Mouse (Mus musculus): ENCODE results near the gene Mrpl10. TPM values are rescaled to one million over a fixed set of nuclear protein-coding genes. Genes with fewer than 3 reads are reported as not detected.

Mrpl10 gene
- polyA plus RNA-seq, 1 experiment from 2014 or later, result 71.3 TPM

- H3K4me2 ChIP-seq, result no peak overlapping the region
- H3K4me3 ChIP-seq, result no peak overlapping the region
- no peak overlapping the region for H3K9ac ChIP-seq
- peaks cover 12% of the 10 kb centered on the region for H3K36me3 ChIP-seq
- H3K27me3 ChIP-seq (replicated peaks), result no peaks in the 10 kb centered on the region
- 24% methylated on average over 3 of the region's 3 CpGs for WGBS
- ATAC-seq (ENCODE audit: insufficient number of reproducible peaks, low FRiP score), result no peak
- peaks cover 10% of the 10 kb centered on the region for H3K4me1 ChIP-seq (replicated peaks)
- H3K27ac ChIP-seq (ENCODE audit: poor library complexity, severe bottlenecking), result no peak overlapping the region
- H3K9me3 ChIP-seq (replicated peaks), result no peaks in the 10 kb centered on the region
These were observed 31.2 kb downstream of the Mrpl10 start for GRCm38 (mm10) chr11:97072533-97072932.

GRCm38 (mm10) chr11:97074235-97074634 is 32.9 kb downstream of the Mrpl10 start:
- no peak for ATAC-seq (ENCODE audit: insufficient number of reproducible peaks, low FRiP score)
- H3K36me3 ChIP-seq, result no peaks in the 10 kb centered on the region
- no peak overlapping the region for H3K27ac ChIP-seq (ENCODE audit: poor library complexity, severe bottlenecking)
- H3K4me2 ChIP-seq, result no peak overlapping the region
- H3K4me1 ChIP-seq (replicated peaks), result peaks cover 10% of the 10 kb centered on the region
- H3K27me3 ChIP-seq (replicated peaks), result no peaks in the 10 kb centered on the region
- no peak overlapping the region for H3K9ac ChIP-seq
- no peak overlapping the region for H3K4me3 ChIP-seq
- 58% methylated on average over 8 of the region's 8 CpGs for WGBS
- H3K9me3 ChIP-seq (replicated peaks), result no peaks in the 10 kb centered on the region

GRCm38 (mm10) chr11:97078751-97079150 is 37.4 kb downstream of the Mrpl10 start:
- no peak for ATAC-seq (ENCODE audit: insufficient number of reproducible peaks, low FRiP score)
- Histone ChIP-seq H3K27ac (ENCODE audit: poor library complexity, severe bottlenecking) (no peak overlapping the region), H3K4me1 (replicated peaks) (peaks cover 8% of the 10 kb centered on the region), H3K4me3 (no peak overlapping the region), H3K27me3 (replicated peaks) (peaks cover 16% of the 10 kb centered on the region; the same call in 1 of the 2 replicates), H3K9me3 (replicated peaks) (peaks cover 4% of the 10 kb centered on the region; the same call in 1 of the 2 replicates), H3K36me3 (no peaks in the 10 kb centered on the region), H3K4me2 (no peak overlapping the region), H3K9ac (no peak overlapping the region)
- WGBS, result 38% methylated on average over 4 of the region's 4 CpGs

GRCm38 (mm10) chr11:97080291-97080690 is 38.9 kb downstream of the Mrpl10 start:
- Histone ChIP-seq H3K27ac (ENCODE audit: poor library complexity, severe bottlenecking) (no peak overlapping the region), H3K9ac (no peak overlapping the region), H3K27me3 (replicated peaks) (peaks cover 30% of the 10 kb centered on the region), H3K4me2 (no peak overlapping the region), H3K36me3 (no peaks in the 10 kb centered on the region), H3K4me3 (no peak overlapping the region), H3K4me1 (replicated peaks) (peaks cover 11% of the 10 kb centered on the region), H3K9me3 (replicated peaks) (peaks cover 4% of the 10 kb centered on the region; the same call in 1 of the 2 replicates)
- WGBS, result 16% methylated on average over 9 of the region's 9 CpGs
- ATAC-seq (ENCODE audit: insufficient number of reproducible peaks, low FRiP score), result no peak

- Histone ChIP-seq H3K4me2 (peak overlapping the region; percentile 38; the same call in 1 of the 2 replicates), H3K4me3 (no peak overlapping the region), H3K4me1 (replicated peaks) (peaks cover 11% of the 10 kb centered on the region), H3K27me3 (replicated peaks) (peaks cover 30% of the 10 kb centered on the region), H3K9ac (no peak overlapping the region), H3K27ac (ENCODE audit: poor library complexity, severe bottlenecking) (no peak overlapping the region), H3K36me3 (no peaks in the 10 kb centered on the region), H3K9me3 (replicated peaks) (peaks cover 13% of the 10 kb centered on the region; the same call in 1 of the 2 replicates)
- WGBS, result 37% methylated on average over 11 of the region's 11 CpGs
- no peak for ATAC-seq (ENCODE audit: insufficient number of reproducible peaks, low FRiP score)
These were observed 41.6 kb downstream of the Mrpl10 start for GRCm38 (mm10) chr11:97082977-97083376.

- WGBS, result 19% methylated on average over 22 of the region's 22 CpGs
- Histone ChIP-seq H3K9ac (peak overlapping the region; percentile 10; the same call in 1 of the 2 replicates), H3K27ac (ENCODE audit: poor library complexity, severe bottlenecking) (no peak overlapping the region), H3K4me3 (no peak overlapping the region), H3K4me2 (peak overlapping the region; percentile 38), H3K4me1 (replicated peaks) (peaks cover 11% of the 10 kb centered on the region), H3K9me3 (replicated peaks) (peaks cover 17% of the 10 kb centered on the region), H3K27me3 (replicated peaks) (peaks cover 30% of the 10 kb centered on the region), H3K36me3 (no peaks in the 10 kb centered on the region)
- ATAC-seq (ENCODE audit: insufficient number of reproducible peaks, low FRiP score), result no peak
These were observed 42.2 kb downstream of the Mrpl10 start for GRCm38 (mm10) chr11:97083401-97084140.

- no peak overlapping the region for H3K4me3 ChIP-seq
- ATAC-seq (ENCODE audit: insufficient number of reproducible peaks, low FRiP score), result no peak
- H3K9ac ChIP-seq, result no peak overlapping the region
- no peak overlapping the region for H3K4me2 ChIP-seq
- WGBS, result 83% methylated on average over 15 of the region's 15 CpGs
- H3K27ac ChIP-seq (ENCODE audit: poor library complexity, severe bottlenecking), result no peak overlapping the region
- no peaks in the 10 kb centered on the region for H3K36me3 ChIP-seq
- H3K9me3 ChIP-seq (replicated peaks), result peaks cover 27% of the 10 kb centered on the region
- H3K27me3 ChIP-seq (replicated peaks), result peaks cover 30% of the 10 kb centered on the region
- H3K4me1 ChIP-seq (replicated peaks), result peaks cover 11% of the 10 kb centered on the region
These were observed 43.6 kb downstream of the Mrpl10 start for GRCm38 (mm10) chr11:97084821-97085505.

GRCm38 (mm10) chr11:97086365-97086764 is 45.0 kb downstream of the Mrpl10 start:
- H3K9ac ChIP-seq, result no peak overlapping the region
- 64% methylated on average over 6 of the region's 6 CpGs for WGBS
- peaks cover 34% of the 10 kb centered on the region for H3K27me3 ChIP-seq (replicated peaks)
- ATAC-seq (ENCODE audit: insufficient number of reproducible peaks, low FRiP score), result no peak
- no peak overlapping the region for H3K27ac ChIP-seq (ENCODE audit: poor library complexity, severe bottlenecking)
- no peak overlapping the region for H3K4me2 ChIP-seq
- no peaks in the 10 kb centered on the region for H3K36me3 ChIP-seq
- no peak overlapping the region for H3K4me3 ChIP-seq
- peaks cover 11% of the 10 kb centered on the region for H3K4me1 ChIP-seq (replicated peaks)
- peaks cover 25% of the 10 kb centered on the region for H3K9me3 ChIP-seq (replicated peaks)

- Histone ChIP-seq H3K4me3 (no peak overlapping the region), H3K4me2 (no peak overlapping the region), H3K27ac (ENCODE audit: poor library complexity, severe bottlenecking) (no peak overlapping the region), H3K4me1 (replicated peaks) (peaks cover 8% of the 10 kb centered on the region), H3K9me3 (replicated peaks) (no peaks in the 10 kb centered on the region), H3K27me3 (replicated peaks) (peaks cover 67% of the 10 kb centered on the region), H3K9ac (no peak overlapping the region), H3K36me3 (no peaks in the 10 kb centered on the region)
- WGBS, result 55% methylated on average over 2 of the region's 2 CpGs
- ATAC-seq (ENCODE audit: insufficient number of reproducible peaks, low FRiP score), result no peak
These were observed 53.2 kb downstream of the Mrpl10 start for GRCm38 (mm10) chr11:97094600-97094999.

- peaks cover 65% of the 10 kb centered on the region for H3K27me3 ChIP-seq (replicated peaks)
- no peaks in the 10 kb centered on the region for H3K9me3 ChIP-seq (replicated peaks)
- no peak overlapping the region for H3K27ac ChIP-seq (ENCODE audit: poor library complexity, severe bottlenecking)
- H3K4me3 ChIP-seq, result peak overlapping the region; percentile 10; the same call in 1 of the 2 replicates
- peak overlapping the region; percentile 50 for H3K4me2 ChIP-seq
- peaks cover 8% of the 10 kb centered on the region for H3K4me1 ChIP-seq (replicated peaks)
- H3K9ac ChIP-seq, result no peak overlapping the region
- ATAC-seq (ENCODE audit: insufficient number of reproducible peaks, low FRiP score), result no peak
- H3K36me3 ChIP-seq, result no peaks in the 10 kb centered on the region
- WGBS, result 11% methylated on average over 18 of the region's 18 CpGs
These were observed 57.4 kb downstream of the Mrpl10 start for GRCm38 (mm10) chr11:97098791-97099190.
